Comparison of ENCODE assay signal across 8 mouse cellular contexts in the genomic region with DNA sequence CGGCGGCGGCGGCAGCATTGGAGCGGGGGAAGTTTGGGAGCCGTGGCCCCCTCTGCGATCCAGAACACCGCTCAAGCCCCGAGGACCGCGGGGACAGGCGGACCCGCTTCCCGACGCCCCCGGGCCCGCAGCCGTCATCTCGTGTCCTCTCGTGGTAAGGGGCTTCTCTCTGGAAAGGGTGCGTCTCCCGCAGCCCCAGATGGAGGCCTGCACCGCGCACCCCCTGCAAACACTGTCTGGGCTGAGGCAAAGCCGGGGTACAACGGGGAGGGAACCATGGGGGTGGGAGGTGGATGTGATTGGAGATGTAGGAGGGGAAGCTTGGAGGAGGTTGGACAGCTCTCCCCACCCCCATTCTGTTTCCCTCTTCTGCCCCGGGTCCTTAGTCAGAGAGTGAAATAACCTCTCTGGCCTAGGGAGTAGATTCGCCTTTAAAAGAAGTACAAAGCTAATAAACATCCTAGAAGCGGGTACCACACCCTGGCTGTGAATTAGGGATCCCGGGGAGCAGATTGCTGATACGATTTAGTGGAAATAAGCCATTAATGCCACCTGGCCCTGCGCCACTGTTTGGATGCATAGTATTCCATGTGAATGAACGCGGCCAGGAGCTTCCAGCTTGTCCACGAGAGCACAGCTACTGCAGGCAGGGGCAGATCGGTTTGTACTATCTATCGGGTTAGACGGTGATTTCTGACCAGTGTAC. TPM values are rescaled to one million over a fixed set of nuclear protein-coding genes. Genes with fewer than 3 reads are reported as not detected.
DNase-seq lines count a peak whose midpoint lies in the region; ATAC-seq and TF ChIP-seq lines count a peak whose summit lies in the region.

No protein-coding gene starts in this region.

- TF ChIP-seq CTCF in forebrain, postnatal 0 days (IDR thresholded peaks at IDR 0.05; ENCODE audit: low read depth), result no peak

- H3K36me3 ChIP-seq in forebrain, postnatal 0 days (ENCODE audit: insufficient read depth), result 0 out of 2 replicates have a peak, but pooled peaks cover 3% of the 10 kb centered on the region
- no peaks in the 10 kb centered on the region for H3K36me3 ChIP-seq in macrophage (ENCODE audit: inconsistent target)
- no peaks in the 10 kb centered on the region; the same call in 1 of the 2 replicates for H3K36me3 ChIP-seq in stomach, embryonic 14.5 days (ENCODE audit: control insufficient read depth, insufficient read depth, low read length)

- peak; percentile 43 to 52 for DNase-seq in left cerebral cortex, adult 18-20 months (ENCODE audit: low spot score in 2 of 2)
- no peak for DNase-seq in left cerebral cortex, adult 11 months (ENCODE audit: low spot score)
- peak; percentile 72 for DNase-seq in forebrain, postnatal 0 days
- peak; percentile 31 to 66 for DNase-seq in left cerebral cortex, adult 9 months (ENCODE audit: low spot score in 2 of 2)

- peaks cover 10% of the 10 kb centered on the region; the same call in 1 of the 2 replicates for H3K4me1 ChIP-seq in forebrain, postnatal 0 days (ENCODE audit: insufficient read depth)
- H3K4me1 ChIP-seq in stomach, embryonic 14.5 days (ENCODE audit: control insufficient read depth, insufficient read depth, low read length), result no peaks in the 10 kb centered on the region

- ATAC-seq in cerebellum, adult (ENCODE audit: insufficient number of reproducible peaks, low FRiP score, low TSS enrichment), result peak; percentile 71
- ATAC-seq in forebrain, postnatal 0 days, result peak; percentile 78
- ATAC-seq in inflammation-experienced regulatory T-cells, adult 6 months, result peak; percentile 7
- ATAC-seq in stomach, embryonic 14.5 days (ENCODE audit: insufficient number of reproducible peaks, insufficient read depth, low FRiP score, low read depth), result peak; percentile 71; the same call in 1 of the 2 replicates

- under 1% methylated on average over 37 of the region's 38 CpGs for WGBS in forebrain, postnatal 0 days
- WGBS in macrophage (ENCODE audit: missing documents), result 13% methylated on average over 32 of the region's 38 CpGs
- WGBS in stomach, embryonic 14.5 days, result under 1% methylated on average over 38 of the region's 38 CpGs

- H3K4me2 ChIP-seq in forebrain, postnatal 0 days (ENCODE audit: low read depth), result peak overlapping the region; percentile 84
- peak overlapping the region; percentile 78 for H3K4me2 ChIP-seq in stomach, embryonic 14.5 days (replicated peaks; ENCODE audit: low read depth, low read length)

- H3K27me3 ChIP-seq in forebrain, postnatal 0 days (ENCODE audit: insufficient read depth, low read length), result no peaks in the 10 kb centered on the region
- no peaks in the 10 kb centered on the region for H3K27me3 ChIP-seq in stomach, embryonic 14.5 days (ENCODE audit: control insufficient read depth, insufficient read depth, low read length)

- H3K4me3 ChIP-seq in forebrain, postnatal 0 days (ENCODE audit: low read depth, low read length), result peak overlapping the region; percentile 86
- H3K4me3 ChIP-seq in macrophage (ENCODE audit: inconsistent target), result peak overlapping the region; percentile 52
- H3K4me3 ChIP-seq in stomach, embryonic 14.5 days (ENCODE audit: low read depth, low read length), result peak overlapping the region; percentile 79

- peak overlapping the region; percentile 88 for H3K27ac ChIP-seq in forebrain, postnatal 0 days (ENCODE audit: low read depth, low read length)
- H3K27ac ChIP-seq in macrophage, result no peak overlapping the region
- peak overlapping the region; percentile 61; the same call in 1 of the 2 replicates for H3K27ac ChIP-seq in stomach, embryonic 14.5 days (ENCODE audit: low read length)

- peaks cover 32% of the 10 kb centered on the region; the same call in 1 of the 2 replicates for H3K79me2 ChIP-seq in macrophage (ENCODE audit: inconsistent target)

- no peaks in the 10 kb centered on the region for H3K9me3 ChIP-seq in forebrain, postnatal 0 days (ENCODE audit: low read length)
- H3K9me3 ChIP-seq in stomach, embryonic 14.5 days (ENCODE audit: control insufficient read depth, low read depth, low read length), result no peaks in the 10 kb centered on the region

- peak overlapping the region; percentile 96 for H3K9ac ChIP-seq in forebrain, postnatal 0 days
- H3K9ac ChIP-seq in stomach, embryonic 14.5 days (replicated peaks; ENCODE audit: low read depth, low read length), result peak overlapping the region; percentile 38

RNA-seq across cellular contexts. Expression of a gene that starts 0.4 kb away (rescaled TPM):
- 100 to 1,000 TPM; 144 to 147 TPM for total RNA-seq in left cerebral cortex, adult 18-20 months (2021)
- 32.2 and 39.6 TPM in 2 replicates for total RNA-seq in forebrain, postnatal 0 days (2014; rRNA removed)
- polyA plus RNA-seq in forebrain, postnatal 0 days (2015; fragmentation: Nextera tagmentation; extraction: Ambion mirVana), result 20.4 and 23.0 TPM in 2 replicates
- polyA plus RNA-seq in inflammation-experienced regulatory T-cells, adult 6 months (2017; shearing (Covaris generic)), result under 1 TPM; 0.30 to 0.43 (median 0.36) TPM
- 1 to 10 TPM in 18 of 26 experiments, under 1 TPM in 3, not detected in 5; 0.33 to 3.2 (median 2.0) TPM for total RNA-seq in macrophage (2018; cell fraction: chromatin; rRNA removed)
- 1 to 10 TPM in 24 of 26 experiments, under 1 TPM in 2; 0.96 to 2.6 (median 1.6) TPM for total RNA-seq in macrophage (2018; cell fraction: cytosol; rRNA removed)
- 1 to 10 TPM in 18 of 26 experiments, under 1 TPM in 8; 0.42 to 3.4 (median 1.4) TPM for total RNA-seq in macrophage (2018; cell fraction: nucleus; rRNA removed)
- polyA plus RNA-seq in macrophage (2018), result 1.2 to 2.8 TPM (median 1.9 TPM) in 3 replicates
- 6.0 and 7.2 TPM in 2 replicates for polyA plus RNA-seq in stomach, embryonic 14.5 days (2014; fragmentation: Nextera tagmentation; extraction: Ambion mirVana)

RNA-seq across cellular contexts. Expression of a gene that starts 0.6 kb away (rescaled TPM):
- total RNA-seq in left cerebral cortex, adult 18-20 months (2021), result 10 to 100 TPM; 23.9 to 26.5 TPM
- 77.2 and 80.0 TPM in 2 replicates for total RNA-seq in forebrain, postnatal 0 days (2014; rRNA removed)
- polyA plus RNA-seq in forebrain, postnatal 0 days (2015; fragmentation: Nextera tagmentation; extraction: Ambion mirVana), result 40.7 and 49.0 TPM in 2 replicates
- polyA plus RNA-seq in inflammation-experienced regulatory T-cells, adult 6 months (2017; shearing (Covaris generic)), result 10 to 100 TPM in 1 of 3 experiments, 1 to 10 TPM in 2; 5.3 to 10.1 (median 8.7) TPM
- total RNA-seq in macrophage (2018; cell fraction: chromatin; rRNA removed), result 100 to 1,000 TPM in 3 of 26 experiments, 10 to 100 TPM in 23; 51.0 to 134 (median 92.0) TPM
- 10 to 100 TPM; 14.7 to 32.0 (median 23.0) TPM for total RNA-seq in macrophage (2018; cell fraction: cytosol; rRNA removed)
- 10 to 100 TPM; 31.5 to 96.4 (median 54.8) TPM for total RNA-seq in macrophage (2018; cell fraction: nucleus; rRNA removed)
- 19.7 to 52.2 TPM (median 19.9 TPM) in 3 replicates for polyA plus RNA-seq in macrophage (2018)
- polyA plus RNA-seq in stomach, embryonic 14.5 days (2014; fragmentation: Nextera tagmentation; extraction: Ambion mirVana), result 22.9 and 26.6 TPM in 2 replicates

Comparison
In these comparisons a context has a peak if more than half of its experiments do, and no peak if none do; other contexts are left out.
1. ATAC-seq: peak in every context shown above with its lines; median percentile 78 in forebrain, postnatal 0 days; 71 in cerebellum, adult; 71 in stomach, embryonic 14.5 days; 7 in inflammation-experienced regulatory T-cells, adult 6 months.